8 mouse cellular contexts compared by ENCODE assay signal in the genomic region with DNA sequence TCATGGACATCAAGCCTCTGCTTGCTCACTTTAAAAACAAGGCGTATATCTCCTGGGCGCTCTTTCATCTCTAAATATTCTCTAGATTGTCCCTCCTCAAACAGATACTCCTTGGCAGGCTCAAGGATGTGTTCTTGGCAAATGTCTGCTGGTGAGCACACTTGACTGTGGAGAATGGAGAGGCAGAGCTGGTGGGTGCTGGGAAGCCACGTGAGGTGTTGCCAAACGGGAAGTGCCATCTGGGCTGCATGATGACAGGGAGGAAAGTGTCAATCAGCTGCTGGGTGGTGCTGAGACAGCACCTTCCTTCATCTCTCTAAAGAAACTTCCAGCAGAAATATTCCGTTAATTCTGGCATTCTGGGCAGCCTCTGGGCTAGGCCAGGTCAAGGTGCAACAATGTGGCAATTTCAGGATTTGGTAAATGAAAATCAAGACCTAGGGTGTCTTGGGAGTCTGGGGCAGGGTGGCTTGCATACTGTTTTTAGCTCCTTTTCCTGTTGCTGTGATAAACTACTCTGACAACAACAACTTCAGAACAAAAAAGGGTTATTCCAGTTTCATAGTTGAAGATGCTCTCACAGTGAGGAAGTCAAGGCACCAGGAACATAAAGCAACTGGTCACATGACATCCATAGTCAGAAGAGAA.
DNase-seq lines count a peak whose midpoint lies in the region; ATAC-seq lines count a peak whose summit lies in the region.

No protein-coding gene starts in this region.

- H3K4me1 ChIP-seq in heart, embryonic 12.5 days (replicated peaks) = peaks cover 12% of the 10 kb centered on the region

- H3K4me2 ChIP-seq in heart, embryonic 12.5 days = no peak overlapping the region

- DNase-seq in heart, adult 8-10 months (ENCODE audit: low spot score) = peak; percentile 24
- DNase-seq in layer of hippocampus, postnatal 36 days = peak; percentile 70 to 79
- peak; percentile 30 for DNase-seq in skeletal muscle tissue, adult 2 months (ENCODE audit: low read depth, low spot score)
- DNase-seq in gastrocnemius, adult 18-20 months (ENCODE audit: low spot score) = no peak
- DNase-seq in spleen, postnatal 10 days (ENCODE audit: low spot score in 2 of 2) = no peak
- DNase-seq in urinary bladder, postnatal 36 days (ENCODE audit: low spot score in 2 of 2) = no peak

- H3K9me3 ChIP-seq in heart, embryonic 12.5 days (replicated peaks) = no peaks in the 10 kb centered on the region

- H3K9ac ChIP-seq in heart, embryonic 12.5 days = no peak overlapping the region

- H3K27me3 ChIP-seq in heart, embryonic 12.5 days (replicated peaks) = peaks cover 33% of the 10 kb centered on the region

- no peak overlapping the region for H3K4me3 ChIP-seq in heart, embryonic 12.5 days

- ATAC-seq in heart, embryonic 12.5 days (ENCODE audit: insufficient number of reproducible peaks, low FRiP score) = no peak
- ATAC-seq in common myeloid progenitor, adult 5-6 weeks (replicated peaks; ENCODE audit: low read depth, poor library complexity, severe bottlenecking) = peak; percentile 37; the same call in 1 of the 2 replicates

- no peak overlapping the region for H3K27ac ChIP-seq in heart, embryonic 12.5 days (ENCODE audit: poor library complexity, severe bottlenecking)

- H3K36me3 ChIP-seq in heart, embryonic 12.5 days = no peaks in the 10 kb centered on the region

- WGBS in heart, embryonic 12.5 days = 46% methylated on average over 5 of the region's 5 CpGs

Comparison
In these comparisons a context has a peak if more than half of its experiments do, and no peak if none do; other contexts are left out.
1. DNase-seq: peak in heart, adult 8-10 months (single experiment), layer of hippocampus, postnatal 36 days (2 of 2) and skeletal muscle tissue, adult 2 months (single experiment); none in gastrocnemius, adult 18-20 months (single experiment), spleen, postnatal 10 days (0 of 2) and urinary bladder, postnatal 36 days (0 of 2).